Mouse (Mus musculus) ZHBTc4 (cell line): ENCODE data around the gene D430019H16Rik.

Experiments used
- DNase-seq: peaks from one replicate; pipeline ENCODE4 v3.0.0-alpha.2; 2011; ENCODE audit warnings: low read depth, low spot score

The D430019H16Rik gene

DNA sequence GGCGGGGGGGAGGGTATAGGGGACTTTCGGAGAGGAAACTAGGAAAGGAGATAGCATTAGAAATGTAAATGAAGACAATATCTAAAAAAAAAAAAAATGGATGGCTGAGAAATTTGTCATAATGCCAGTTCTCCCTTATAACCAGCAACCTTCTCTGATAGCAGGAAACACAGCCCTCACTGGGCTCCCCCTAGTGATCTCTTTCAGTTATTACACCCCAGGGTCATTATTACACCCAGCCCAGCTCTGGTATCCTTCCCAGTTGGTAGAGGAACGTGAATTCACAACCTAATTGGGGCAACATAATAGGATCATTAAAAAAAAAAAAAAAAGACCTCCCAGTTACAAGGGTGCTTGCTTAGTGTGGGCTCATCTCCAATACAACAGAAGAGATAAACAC, 29.8 kb downstream of the D430019H16Rik start:
- DNase-seq, result peak; percentile 51

GRCm38 (mm10) chr12:105490227-105490626, 36.6 kb downstream of the D430019H16Rik start:
- DNase-seq, result no peak

DNA sequence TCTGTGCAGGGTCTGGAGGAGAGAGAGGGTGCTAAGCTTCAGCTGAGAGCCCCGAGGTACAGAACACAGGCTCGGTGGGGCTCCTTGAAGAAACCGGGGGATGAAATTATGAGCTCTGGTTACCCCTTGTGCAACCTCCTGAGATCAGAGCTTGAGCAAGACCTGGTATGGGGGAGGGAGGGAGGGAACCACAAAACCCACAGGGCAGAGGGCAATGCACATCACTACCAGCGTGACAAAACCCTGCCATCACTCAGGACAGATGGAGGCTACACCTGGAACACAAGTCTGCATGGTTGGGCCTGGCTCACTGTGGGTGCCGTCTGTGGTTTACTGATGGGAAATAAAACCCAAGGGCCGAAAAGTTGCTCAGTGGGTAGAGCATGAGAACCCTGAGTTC, 37.1 kb downstream of the D430019H16Rik start:
- no peak for DNase-seq

DNA sequence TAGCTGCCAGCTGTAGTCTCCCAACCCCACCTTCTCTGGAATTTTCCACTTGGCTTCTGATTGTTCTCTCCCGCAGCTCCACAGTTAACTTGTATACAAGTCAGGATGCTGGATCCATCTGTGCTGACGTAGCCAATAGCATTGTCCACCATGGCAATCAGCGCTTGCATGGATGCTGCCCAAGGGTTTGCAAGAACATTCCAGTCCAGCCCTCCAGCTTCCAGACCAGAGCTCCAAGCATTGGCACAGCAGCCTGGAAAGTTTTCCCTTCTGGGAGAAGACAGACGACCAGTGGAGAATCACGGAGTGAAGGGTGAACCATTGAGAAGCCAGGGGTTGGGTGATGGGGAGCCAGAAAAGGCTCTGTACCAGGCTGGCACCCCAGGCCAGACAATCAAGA, 41.1 kb downstream of the D430019H16Rik start:
- DNase-seq, result no peak

- peak; percentile 72 for DNase-seq
Measured at GRCm38 (mm10) chr12:105497894-105498293, 44.2 kb downstream of the D430019H16Rik start.

DNA sequence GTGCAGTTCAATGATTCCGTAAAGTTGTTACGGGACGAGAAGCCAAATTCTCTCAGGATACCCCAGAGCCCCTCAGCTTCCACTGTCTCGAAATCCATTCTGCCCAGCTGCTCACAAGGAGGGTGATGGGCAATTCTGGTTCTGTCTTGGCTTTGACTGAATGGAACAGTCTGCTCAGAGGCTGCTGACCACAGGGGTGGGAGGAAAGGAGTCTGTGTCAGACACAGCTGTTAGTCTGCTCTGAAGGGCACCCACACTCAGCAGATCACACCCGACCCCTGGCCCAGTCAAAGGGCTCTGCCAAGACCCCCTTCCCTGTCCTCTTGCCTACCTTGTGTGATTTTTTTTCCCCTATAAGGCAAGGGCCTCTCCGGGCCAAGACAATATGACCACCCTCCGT, 44.8 kb downstream of the D430019H16Rik start:
- no peak for DNase-seq

DNA sequence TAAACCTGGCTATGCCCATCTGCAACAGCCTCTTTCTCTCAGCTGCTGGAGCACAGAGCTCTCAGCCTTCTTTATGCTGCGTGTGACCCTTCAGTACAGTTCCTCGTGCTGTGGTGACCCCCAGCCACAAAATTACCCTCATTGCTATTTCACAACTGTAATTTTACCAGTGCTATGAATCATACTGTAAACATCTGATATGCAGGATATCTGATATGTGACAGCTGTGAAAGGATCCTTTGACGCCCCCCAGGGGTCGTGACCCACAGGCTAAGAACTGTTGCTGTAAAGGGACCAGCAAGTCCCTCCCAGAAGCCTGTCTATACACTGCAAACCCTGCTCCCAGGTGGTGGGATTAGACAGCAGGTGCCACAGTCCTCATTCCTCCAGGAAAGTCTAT, 45.2 kb downstream of the D430019H16Rik start:
- no peak for DNase-seq

- no peak for DNase-seq
Measured at GRCm38 (mm10) chr12:105500940-105501339, 47.3 kb downstream of the D430019H16Rik start.

DNA sequence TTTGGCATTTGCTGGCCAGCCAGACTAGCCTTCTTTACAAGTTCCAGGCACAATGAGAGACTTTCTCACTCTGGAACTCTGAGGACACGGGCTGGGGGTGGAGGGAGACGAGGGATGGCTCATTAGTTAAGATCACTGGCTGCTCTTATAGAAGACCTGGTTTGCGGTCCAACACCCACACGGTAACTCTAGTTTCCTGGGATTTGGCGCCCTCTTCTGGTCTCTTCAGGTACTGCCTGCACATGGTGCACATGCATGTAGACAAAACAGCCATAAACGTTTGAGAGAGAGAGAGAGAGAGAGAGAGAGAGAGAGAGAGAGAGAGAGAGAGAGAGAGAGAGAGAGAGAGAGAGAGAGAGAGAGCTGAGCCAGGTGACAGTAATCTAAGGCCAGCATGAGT, 51.1 kb downstream of the D430019H16Rik start:
- peak; percentile 92 for DNase-seq

GRCm38 (mm10) chr12:105511109-105511508, 57.5 kb downstream of the D430019H16Rik start:
- peak; percentile 75 for DNase-seq

- no peak for DNase-seq
Measured at GRCm38 (mm10) chr12:105511671-105512502, 58.2 kb downstream of the D430019H16Rik start.

DNA sequence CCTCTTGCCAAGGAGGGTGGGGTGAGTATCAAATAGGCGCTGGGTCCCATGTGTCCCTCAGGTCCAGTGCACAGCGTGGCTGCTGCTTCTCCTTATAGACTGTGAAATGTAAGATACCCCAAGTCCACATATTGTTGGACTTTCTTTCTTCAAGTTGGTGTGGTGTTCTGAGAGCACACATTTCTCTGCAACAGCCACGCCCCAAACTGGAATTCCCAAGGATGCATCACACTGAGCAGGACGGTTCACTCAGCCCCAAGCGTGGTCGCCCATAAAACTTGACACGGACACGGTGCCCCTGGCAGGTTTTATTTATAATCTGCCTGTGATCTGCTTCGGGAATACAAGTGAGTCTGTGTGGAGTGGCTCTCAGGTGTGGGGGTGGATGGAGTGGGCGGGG, 60.5 kb downstream of the D430019H16Rik start:
- DNase-seq, result peak; percentile 52

- DNase-seq, result no peak
Measured at GRCm38 (mm10) chr12:105517026-105517675, 63.5 kb downstream of the D430019H16Rik start.

GRCm38 (mm10) chr12:105519851-105520250, 66.2 kb downstream of the D430019H16Rik start:
- DNase-seq, result no peak

GRCm38 (mm10) chr12:105521170-105521762, 67.6 kb downstream of the D430019H16Rik start:
- no peak for DNase-seq

- no peak for DNase-seq
Measured at GRCm38 (mm10) chr12:105523737-105524136, 70.1 kb downstream of the D430019H16Rik start.

DNA sequence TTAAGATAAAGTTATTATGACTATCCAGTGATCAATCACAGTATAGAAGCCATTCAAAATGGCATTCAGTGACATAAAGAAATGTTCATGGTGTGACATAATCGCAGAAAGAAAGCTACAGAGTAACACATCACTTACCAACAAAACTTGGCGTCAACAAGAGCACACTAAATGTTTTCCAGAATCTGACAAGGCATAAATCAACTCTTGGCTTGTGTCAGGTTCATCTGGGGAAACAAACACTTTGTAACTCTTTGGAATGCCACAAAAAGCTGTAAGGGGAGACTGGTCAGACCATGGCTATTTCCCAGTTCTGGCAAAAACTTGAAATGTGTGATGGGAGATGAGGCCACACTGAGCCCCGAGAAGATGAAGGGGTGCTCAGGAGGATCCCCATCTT, 72.5 kb downstream of the D430019H16Rik start:
- no peak for DNase-seq

GRCm38 (mm10) chr12:105526829-105527228, 73.2 kb downstream of the D430019H16Rik start:
- no peak for DNase-seq

GRCm38 (mm10) chr12:105529545-105529944, 75.9 kb downstream of the D430019H16Rik start:
- no peak for DNase-seq

DNA sequence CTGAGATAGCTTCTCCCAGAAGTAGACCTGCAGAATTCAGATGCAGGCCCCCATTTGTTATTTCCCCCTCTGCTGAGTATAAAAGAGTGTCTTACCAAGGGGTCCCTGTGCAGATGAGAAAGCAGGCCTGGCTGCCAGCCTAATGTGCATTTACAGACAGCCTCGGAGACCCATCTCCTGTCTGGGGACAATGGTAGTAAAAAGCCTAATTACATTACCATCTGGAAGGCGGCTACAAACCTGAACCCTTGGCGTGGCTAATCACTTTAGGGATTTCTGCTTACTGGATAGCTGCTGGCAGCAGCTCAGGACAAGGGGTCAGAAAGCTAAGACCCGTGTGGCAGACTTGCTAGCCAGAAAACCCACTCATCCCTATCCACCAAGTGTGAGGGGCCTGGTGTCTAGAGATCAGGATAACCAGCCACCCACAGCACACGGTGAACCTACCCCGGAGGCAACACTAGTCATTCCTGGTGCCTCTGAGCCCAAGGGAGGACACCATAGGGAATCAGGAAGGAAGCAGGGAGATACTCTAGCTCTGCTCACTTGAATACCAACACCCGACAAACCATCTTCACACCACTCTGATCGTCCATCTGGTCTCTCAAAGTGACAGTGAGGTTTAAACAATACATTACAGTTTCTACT, 78.2 kb downstream of the D430019H16Rik start:
- no peak for DNase-seq

DNA sequence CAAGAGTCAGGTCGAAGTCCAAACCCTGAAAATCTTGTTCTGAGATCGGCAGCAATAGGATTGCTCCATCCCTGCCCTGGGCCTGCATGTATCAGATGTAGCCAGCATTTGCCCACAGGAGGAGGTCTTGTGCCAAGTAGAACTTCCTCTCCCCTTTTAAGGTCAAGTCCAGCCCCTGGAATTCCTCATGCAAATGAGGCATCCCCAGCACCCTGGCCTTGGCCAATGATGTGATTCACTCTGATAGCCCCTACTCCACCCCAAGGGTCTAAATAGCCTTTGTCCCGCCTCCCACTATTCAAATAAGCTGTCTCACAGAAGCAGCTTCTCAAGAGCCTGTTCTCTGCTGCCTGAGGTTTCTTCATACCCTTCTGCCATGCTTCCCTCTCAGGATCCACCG, 81.2 kb downstream of the D430019H16Rik start:
- peak; percentile 77 for DNase-seq
